Mouse (Mus musculus) cerebellum, adult 18-20 months (tissue): ENCODE data around the gene Gm29776.

Experiments used
- DNase-seq, 2 experiments: peaks; one replicate each; pipeline ENCODE4 v3.0.0; 2021

Gm29776 gene

GRCm38 (mm10) chr14:54647900-54648299, 50.7 kb downstream of the Gm29776 start:
- DNase-seq = no peak

DNA sequence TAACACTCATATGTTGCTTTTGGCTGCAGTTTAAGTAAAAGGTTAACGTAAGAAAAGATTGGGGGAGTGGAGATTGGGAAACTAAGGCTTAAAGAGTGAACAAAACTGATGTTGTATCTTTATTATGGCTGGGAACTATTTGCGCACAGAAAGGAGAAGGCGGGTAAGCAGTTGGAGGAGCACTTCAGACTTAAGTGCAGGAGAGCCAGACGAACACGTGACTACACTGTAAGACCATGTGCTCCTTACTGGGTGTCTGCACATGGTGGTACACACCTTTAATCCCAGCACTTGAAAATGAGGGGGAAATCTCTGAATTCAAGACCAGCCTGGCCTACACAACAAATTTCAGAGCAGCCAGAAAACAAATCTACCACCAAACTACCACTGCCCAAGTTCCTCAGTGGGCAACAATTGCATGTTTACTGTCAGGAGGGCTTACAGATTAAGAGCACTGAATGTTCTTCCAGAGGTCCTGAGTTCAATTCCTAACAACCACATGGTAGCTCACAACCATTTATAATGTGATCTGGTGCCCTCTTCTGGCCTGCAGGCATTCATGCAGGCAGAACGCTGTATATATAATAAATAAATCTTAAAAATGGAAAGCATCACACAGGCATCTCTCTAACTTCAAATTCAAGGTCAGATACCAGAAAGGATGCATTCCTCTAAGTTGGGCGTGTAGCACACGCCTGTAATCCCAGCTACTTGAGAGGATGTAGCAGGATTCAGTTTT, 51.6 kb downstream of the Gm29776 start:
- no peak for DNase-seq

GRCm38 (mm10) chr14:54646455-54646854, 52.2 kb downstream of the Gm29776 start:
- no peak for DNase-seq

DNA sequence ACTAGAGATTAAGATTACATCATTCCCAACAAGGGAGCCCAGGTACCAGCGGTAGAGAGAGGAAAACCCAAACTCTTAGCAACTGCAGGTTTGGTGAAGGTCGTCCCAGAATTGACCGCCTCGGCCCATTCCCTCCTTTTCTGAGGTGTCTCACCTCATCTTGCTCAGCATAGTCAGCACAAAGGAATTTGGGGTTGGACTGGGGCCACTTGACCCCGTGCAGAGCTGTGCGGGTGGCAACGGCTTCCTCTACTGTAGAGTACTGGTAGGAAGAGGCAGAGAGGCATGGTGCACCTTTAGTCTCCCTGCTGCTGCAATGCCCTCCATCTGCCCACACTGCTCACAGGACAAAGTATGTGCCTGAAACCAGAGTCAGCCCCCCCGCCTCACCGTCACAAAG, 54.3 kb downstream of the Gm29776 start:
- no peak for DNase-seq

DNA sequence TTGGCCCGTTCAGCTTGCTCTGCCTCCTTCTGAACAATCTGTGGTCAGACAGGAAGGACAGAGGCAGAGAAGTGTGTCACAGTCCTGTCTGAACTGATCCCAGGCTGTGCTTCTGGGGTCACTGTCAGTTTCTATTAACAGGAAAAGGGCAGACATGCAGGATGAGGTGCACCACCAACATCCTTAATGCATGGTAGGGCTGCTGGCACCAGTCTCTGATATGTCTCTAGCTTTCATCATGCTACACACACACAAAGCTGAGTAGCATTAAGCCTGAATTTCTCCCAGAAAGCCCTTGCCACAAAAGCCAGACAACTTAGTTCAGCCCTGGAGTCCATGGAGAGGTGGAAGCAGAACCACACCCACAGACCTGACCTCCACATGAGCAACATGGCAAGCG, 55.6 kb downstream of the Gm29776 start:
- no peak for DNase-seq
